Mouse (Mus musculus) cerebellum, adult 2 months (tissue): ENCODE measurements around the gene Ubiad1. TPM values are rescaled to one million over a fixed set of nuclear protein-coding genes. Genes with fewer than 3 reads are reported as not detected.

ENCODE experiments used
- DNase-seq, 2 experiments: peaks; one replicate each; pipeline ENCODE4 v3.0.0; 2021
- H3K27ac ChIP-seq: fragments of 200-500 bp; 2 replicates; pipeline ENCODE4 v1.5.1; 2012; ENCODE audit warnings: low read length, control low read depth, inconsistent platforms; ENCODE audit not compliant: insufficient read depth
- H3K27me3 ChIP-seq: fragments of 200-500 bp; 2 replicates; pipeline ENCODE4 v1.6.1; 2012; ENCODE audit warnings: inconsistent platforms, mild to moderate bottlenecking, low read length, moderate library complexity; ENCODE audit not compliant: control insufficient read depth, insufficient read depth
- H3K4me1 ChIP-seq: fragments of 200-500 bp; 2 replicates; pipeline ENCODE4 v1.6.1; 2011; ENCODE audit warnings: low read length; ENCODE audit not compliant: control insufficient read depth, insufficient read depth
- H3K4me3 ChIP-seq: fragments of 200-500 bp; replicated peaks from 2 replicates; pipeline ENCODE3; 2011; ENCODE audit warnings: mild to moderate bottlenecking, low read depth, low read length, control low read depth; ENCODE audit not compliant: insufficient read depth
- CTCF ChIP-seq: fragments of 200-500 bp; IDR thresholded peaks from 2 replicates; pipeline ENCODE4 v1.5.1; 2011; ENCODE audit warnings: low read depth, mild to moderate bottlenecking, control low read depth, low read length, moderate library complexity, borderline replicate concordance; ENCODE audit not compliant: insufficient read depth
- POLR2A ChIP-seq: fragments of 200-500 bp; IDR thresholded peaks from 2 replicates; pipeline ENCODE4 v1.6.1; 2011; ENCODE audit warnings: low read length, control low read depth, borderline replicate concordance; ENCODE audit not compliant: insufficient read depth
- WGBS: fragments of 180-500 bp; shearing (Covaris S2); methylation state at CpG from one replicate; pipeline ENCODE4 v1.1.7; 2018; 5-methylcytosine and 5-hydroxymethylcytosine counted together
- polyA plus RNA-seq: library from polyadenylated mRNA; depleted of rRNA; stranded (reverse); fragments of >200 nt; gene quantifications from 2 replicates; pipeline ENCODE4 v1.2.3, GENCODE M21; 2012

The Ubiad1 gene
- polyA plus RNA-seq, 1 experiment, result 11.2 TPM

DNA sequence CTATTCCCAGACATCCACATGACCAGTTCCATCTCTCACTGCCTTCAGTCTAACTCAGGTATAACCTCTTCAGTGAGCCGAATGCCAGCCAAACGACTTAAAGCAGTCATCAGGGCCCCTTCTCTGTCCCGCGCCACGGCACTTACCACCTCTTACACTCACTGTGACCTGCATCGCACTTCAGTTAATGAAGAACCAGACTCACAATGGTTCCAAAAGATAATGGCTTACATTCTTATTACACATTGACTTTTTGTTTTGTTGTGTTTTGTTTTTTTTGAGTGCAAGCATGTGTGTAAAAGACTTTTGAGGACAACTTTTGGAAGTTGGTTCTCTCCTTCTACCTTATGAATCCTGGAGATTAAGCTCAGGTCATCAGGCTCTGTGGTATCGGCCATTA is 2.0 kb downstream of the Ubiad1 start:
- TF ChIP-seq CTCF (no peak), POLR2A (no peak)
- H3K27ac ChIP-seq, result no peak overlapping the region
- H3K27me3 ChIP-seq, result no peaks in the 10 kb centered on the region
- no peaks in the 10 kb centered on the region for H3K4me1 ChIP-seq
- H3K4me3 ChIP-seq, result no peak overlapping the region
- WGBS, result 90% methylated on average over 7 of the region's 7 CpGs
- DNase-seq, result no peak

GRCm38 (mm10) chr4:148441931-148442330 is 2.6 kb downstream of the Ubiad1 start:
- H3K4me1 ChIP-seq, result no peaks in the 10 kb centered on the region
- no peak overlapping the region for H3K4me3 ChIP-seq
- no peak for DNase-seq
- no peak for TF ChIP-seq POLR2A
- no peak for TF ChIP-seq CTCF
- 89% methylated on average over 5 of the region's 5 CpGs for WGBS
- no peak overlapping the region for H3K27ac ChIP-seq
- H3K27me3 ChIP-seq, result no peaks in the 10 kb centered on the region

GRCm38 (mm10) chr4:148435657-148436330 is 8.8 kb downstream of the Ubiad1 start:
- H3K27me3 ChIP-seq, result no peaks in the 10 kb centered on the region
- WGBS, result 16% methylated on average over 6 of the region's 6 CpGs
- H3K4me1 ChIP-seq, result peaks cover 4% of the 10 kb centered on the region
- H3K4me3 ChIP-seq, result no peak overlapping the region
- DNase-seq, result peak; percentile 56 to 63
- no peak overlapping the region for H3K27ac ChIP-seq
- peak; percentile 51; the same call in 1 of the 2 replicates for TF ChIP-seq CTCF
- no peak for TF ChIP-seq POLR2A

DNA sequence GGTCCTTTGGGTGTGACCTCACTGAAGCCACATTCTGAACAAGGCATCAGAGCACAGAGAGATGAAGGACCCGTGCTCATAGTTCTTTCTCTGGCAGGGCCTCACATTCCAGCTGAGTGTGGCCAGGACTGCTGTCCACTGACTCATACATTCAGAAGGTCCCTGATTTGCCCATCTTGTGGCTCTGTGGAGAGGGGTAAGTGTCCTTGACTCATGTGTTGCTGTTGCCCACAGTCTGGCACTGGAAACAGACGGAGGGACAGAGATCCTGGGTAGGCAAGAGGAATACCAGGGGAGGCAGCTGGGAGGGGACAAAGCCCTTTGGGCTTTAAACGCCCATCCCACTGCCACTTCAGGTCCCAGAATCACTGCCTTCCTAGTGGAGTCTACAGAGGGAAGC is 9.5 kb downstream of the Ubiad1 start:
- H3K27me3 ChIP-seq, result no peaks in the 10 kb centered on the region
- H3K4me1 ChIP-seq, result peaks cover 4% of the 10 kb centered on the region
- no peak overlapping the region for H3K27ac ChIP-seq
- TF ChIP-seq POLR2A, result no peak
- TF ChIP-seq CTCF, result no peak
- H3K4me3 ChIP-seq, result no peak overlapping the region
- DNase-seq, result no peak
- WGBS, result 82% methylated on average over 3 of the region's 3 CpGs

GRCm38 (mm10) chr4:148434554-148434953 is 10.0 kb downstream of the Ubiad1 start:
- no peak overlapping the region for H3K4me3 ChIP-seq
- no peaks in the 10 kb centered on the region for H3K27me3 ChIP-seq
- no peak for DNase-seq
- peaks cover 6% of the 10 kb centered on the region for H3K4me1 ChIP-seq
- TF ChIP-seq CTCF (no peak), POLR2A (no peak)
- H3K27ac ChIP-seq, result no peak overlapping the region
- 90% methylated on average over 4 of the region's 4 CpGs for WGBS

GRCm38 (mm10) chr4:148433813-148434212 is 10.8 kb downstream of the Ubiad1 start:
- no peak overlapping the region for H3K27ac ChIP-seq
- WGBS, result 97% methylated on average over 5 of the region's 5 CpGs

DNA sequence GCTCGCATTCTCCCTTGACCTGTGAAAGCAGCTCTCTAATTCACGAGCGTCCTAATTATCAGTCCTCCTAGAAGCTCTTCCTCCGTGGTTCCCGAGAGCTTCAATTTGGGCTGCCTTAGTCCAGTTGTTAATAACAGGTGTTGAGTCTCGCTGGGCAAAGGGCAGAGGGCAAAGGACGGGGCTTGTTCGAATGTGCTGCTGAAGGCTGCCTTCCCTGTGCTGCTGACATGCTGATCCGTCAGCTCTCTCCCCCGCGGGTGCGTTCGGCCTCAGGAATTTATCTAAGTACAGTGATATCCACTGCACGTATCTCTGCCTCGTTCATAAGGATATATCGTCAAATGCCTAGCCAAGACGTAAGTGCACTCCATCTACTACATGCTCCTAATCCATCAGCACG is 11.2 kb downstream of the Ubiad1 start:
- Histone ChIP-seq H3K4me3 (no peak overlapping the region), H3K27me3 (no peaks in the 10 kb centered on the region), H3K27ac (no peak overlapping the region), H3K4me1 (peaks cover 8% of the 10 kb centered on the region)
- 92% methylated on average over 18 of the region's 18 CpGs for WGBS
- no peak for DNase-seq
- TF ChIP-seq CTCF (no peak), POLR2A (no peak)

More at GRCm38 (mm10) chr4:148433813-148434212, 10.8 kb downstream of the Ubiad1 start:
- Histone ChIP-seq H3K27me3 (no peaks in the 10 kb centered on the region), H3K4me3 (no peak overlapping the region), H3K4me1 (peaks cover 8% of the 10 kb centered on the region)
- no peak for TF ChIP-seq CTCF
- no peak for TF ChIP-seq POLR2A
- DNase-seq, result no peak

DNA sequence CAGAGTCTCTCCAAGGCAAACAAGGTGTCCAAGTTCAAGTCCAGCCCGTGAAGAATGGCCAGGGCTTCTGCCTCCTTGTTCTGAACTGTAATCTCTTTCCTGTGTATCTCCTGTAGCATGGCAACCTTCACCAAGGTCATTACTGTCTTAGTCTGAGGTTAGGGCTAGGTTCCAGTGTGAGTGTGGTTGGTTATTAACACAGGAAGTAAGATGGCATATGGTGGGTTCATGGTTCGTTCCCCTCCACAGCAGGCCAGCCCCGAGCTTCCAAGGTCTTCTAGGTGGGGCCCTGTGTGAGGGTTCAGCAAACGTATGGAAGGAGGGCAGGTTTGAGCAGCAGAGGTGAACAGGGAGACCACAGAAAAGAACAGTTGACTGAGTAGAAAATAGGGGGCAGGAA is 12.1 kb downstream of the Ubiad1 start:
- no peak overlapping the region for H3K27ac ChIP-seq
- no peak for DNase-seq
- H3K4me1 ChIP-seq, result peaks cover 11% of the 10 kb centered on the region
- no peak overlapping the region for H3K4me3 ChIP-seq
- H3K27me3 ChIP-seq, result no peaks in the 10 kb centered on the region
- no peak for TF ChIP-seq POLR2A
- no peak for TF ChIP-seq CTCF
- 53% methylated on average over 4 of the region's 4 CpGs for WGBS
